Mouse (Mus musculus) midbrain, postnatal 0 days (tissue): Measurements from ENCODE around the gene Atp8a1. TPM values are rescaled to one million over a fixed set of nuclear protein-coding genes. Genes with fewer than 3 reads are reported as not detected.

Experiments
- ATAC-seq: fragments of 200-750 bp; cut with Nextera tagmentation; 2 replicates; pipeline ENCODE4 v1.8.0; 2017; ENCODE audit warnings: moderate number of reproducible peaks, mild to moderate bottlenecking, moderate TSS enrichment, moderate library complexity; ENCODE audit not compliant: low FRiP score
- DNase-seq: peaks from one replicate; pipeline ENCODE4 v3.0.0-alpha.2; 2015; ENCODE audit warnings: low spot score
- H3K27ac ChIP-seq: fragments of 300-500 bp; sonication (generic); 2 replicates; pipeline ENCODE4 v1.5.1; 2014; ENCODE audit warnings: low read depth, mild to moderate bottlenecking, low read length, mixed read lengths
- H3K27me3 ChIP-seq: fragments of 300-500 bp; sonication (generic); 2 replicates; pipeline ENCODE4 v1.6.1; 2014; ENCODE audit warnings: low read length, control low read depth, mixed read lengths; ENCODE audit not compliant: insufficient read depth
- H3K36me3 ChIP-seq: fragments of 300-500 bp; sonication (generic); 2 replicates; pipeline ENCODE4 v1.6.1; 2014; ENCODE audit warnings: low read length, control low read depth, mixed read lengths; ENCODE audit not compliant: insufficient read depth
- H3K4me1 ChIP-seq: fragments of 300-500 bp; sonication (generic); 2 replicates; pipeline ENCODE4 v1.6.1; 2014; ENCODE audit warnings: mild to moderate bottlenecking, control low read depth, antibody characterized with exemption, low read length, mixed read lengths; ENCODE audit not compliant: insufficient read depth
- H3K4me2 ChIP-seq: fragments of 300-500 bp; sonication (generic); 2 replicates; pipeline ENCODE4 v1.6.1; 2014; ENCODE audit warnings: low read depth, mild to moderate bottlenecking, low read length, mixed read lengths; ENCODE audit not compliant: poor library complexity, severe bottlenecking
- H3K4me3 ChIP-seq: fragments of 300-500 bp; sonication (generic); 2 replicates; pipeline ENCODE4 v1.5.1; 2014; ENCODE audit warnings: low read depth, mild to moderate bottlenecking, low read length, moderate library complexity
- H3K9ac ChIP-seq: fragments of 300-500 bp; sonication (generic); replicated peaks from 2 replicates; pipeline ENCODE4 v1.6.1; 2014; ENCODE audit warnings: mild to moderate bottlenecking, low read length, moderate library complexity, mixed read lengths; ENCODE audit not compliant: poor library complexity, severe bottlenecking
- H3K9me3 ChIP-seq: fragments of 300-500 bp; sonication (generic); 2 replicates; pipeline ENCODE4 v1.6.1; 2016; ENCODE audit warnings: low read length, control low read depth
- CTCF ChIP-seq: IDR thresholded peaks from 2 replicates; pipeline ENCODE4 v1.5.1; 2016; ENCODE audit warnings: antibody characterized with exemption, mild to moderate bottlenecking
- WGBS: fragments of 180-500 bp; shearing (Covaris S2); extraction: QIAGEN DNeasy Blood & Tissue Kit; methylation state at CpG from one replicate; pipeline ENCODE4 v1.1.7; 2014; 5-methylcytosine and 5-hydroxymethylcytosine counted together
- polyA plus RNA-seq: library from polyadenylated mRNA; unstranded; fragments of >200 nt; fragmentation: Nextera tagmentation; extraction: Ambion mirVana; gene quantifications from 2 replicates; pipeline ENCODE4 v1.2.1, GENCODE M21; 2015
- total RNA-seq: library from RNA; depleted of rRNA; stranded (reverse); fragments of >200 nt; gene quantifications from 2 replicates; pipeline ENCODE4 v1.2.3, GENCODE M21; 2014

The Atp8a1 gene
- total and polyA plus RNA-seq, 2 experiments from 2014 or later = 42.9 to 95.7 TPM

DNA sequence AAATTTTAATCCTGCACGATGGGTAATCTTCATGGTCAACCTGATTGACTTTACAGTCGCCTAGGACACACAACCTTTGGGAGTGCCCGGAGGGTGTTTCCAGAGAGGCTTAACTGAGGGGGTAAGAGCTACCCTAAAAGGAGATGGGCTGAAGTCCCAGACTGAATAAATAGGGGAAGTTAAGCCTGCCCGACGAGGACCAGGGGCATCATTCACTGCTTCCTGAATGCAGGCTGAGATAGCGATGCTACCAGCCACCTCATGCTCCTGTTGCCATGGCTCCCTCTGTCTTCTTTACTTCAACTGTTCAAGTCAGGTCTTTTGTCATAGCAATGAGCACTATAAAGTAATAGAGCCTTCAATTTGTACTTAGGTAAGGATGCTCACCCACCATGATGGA lies 177.1 kb downstream of the Atp8a1 start:
- Histone ChIP-seq H3K4me1 (no peaks in the 10 kb centered on the region), H3K27ac (no peak overlapping the region), H3K9ac (no peak overlapping the region), H3K4me3 (no peak overlapping the region), H3K27me3 (no peaks in the 10 kb centered on the region), H3K9me3 (no peaks in the 10 kb centered on the region), H3K36me3 (peaks cover 18% of the 10 kb centered on the region), H3K4me2 (no peak overlapping the region)
- ATAC-seq (no peak), DNase-seq (no peak)
- no peak for TF ChIP-seq CTCF
- 56% methylated on average over 6 of the region's 6 CpGs for whole genome bisulfite sequencing

DNA sequence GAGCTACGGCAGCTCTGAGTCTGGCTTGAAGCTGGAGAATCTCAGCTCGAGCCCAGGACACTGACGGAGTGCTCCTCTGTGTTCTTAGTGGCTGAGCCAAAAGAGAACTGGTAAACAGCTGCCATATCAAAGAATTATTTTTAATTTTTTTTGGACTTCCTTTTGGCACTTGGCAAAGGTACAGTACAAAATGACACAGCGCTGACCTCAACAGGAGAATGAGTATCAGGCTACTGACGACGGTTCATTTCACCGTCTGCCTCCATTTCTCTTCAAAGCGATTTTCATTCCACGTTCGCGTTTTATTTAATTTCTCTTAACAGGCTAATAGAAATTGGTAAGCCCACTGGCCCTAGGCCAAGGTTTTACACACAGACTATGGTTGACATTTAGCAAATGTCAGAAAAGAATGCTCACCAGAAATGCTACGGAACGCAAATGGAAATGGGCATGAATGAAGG lies 177.8 kb downstream of the Atp8a1 start:
- Histone ChIP-seq H3K27ac (no peak overlapping the region), H3K27me3 (peaks cover 2% of the 10 kb centered on the region; the same call in 1 of the 2 replicates), H3K36me3 (peaks cover 20% of the 10 kb centered on the region), H3K9ac (no peak overlapping the region), H3K4me3 (no peak overlapping the region), H3K9me3 (no peaks in the 10 kb centered on the region), H3K4me2 (no peak overlapping the region), H3K4me1 (no peaks in the 10 kb centered on the region)
- DNase-seq (no peak), ATAC-seq (no peak)
- no peak for TF ChIP-seq CTCF
- WGBS = 74% methylated on average over 13 of the region's 13 CpGs

- Histone ChIP-seq H3K4me2 (no peak overlapping the region), H3K27ac (no peak overlapping the region), H3K9ac (no peak overlapping the region), H3K27me3 (peaks cover 7% of the 10 kb centered on the region; the same call in 1 of the 2 replicates), H3K36me3 (peaks cover 19% of the 10 kb centered on the region), H3K4me1 (no peaks in the 10 kb centered on the region), H3K4me3 (no peak overlapping the region), H3K9me3 (no peaks in the 10 kb centered on the region)
- WGBS = 49% methylated on average over 6 of the region's 6 CpGs
- DNase-seq (no peak), ATAC-seq (no peak)
- no peak for TF ChIP-seq CTCF
Measured at GRCm38 (mm10) chr5:67662715-67663114, 184.5 kb downstream of the Atp8a1 start.

DNA sequence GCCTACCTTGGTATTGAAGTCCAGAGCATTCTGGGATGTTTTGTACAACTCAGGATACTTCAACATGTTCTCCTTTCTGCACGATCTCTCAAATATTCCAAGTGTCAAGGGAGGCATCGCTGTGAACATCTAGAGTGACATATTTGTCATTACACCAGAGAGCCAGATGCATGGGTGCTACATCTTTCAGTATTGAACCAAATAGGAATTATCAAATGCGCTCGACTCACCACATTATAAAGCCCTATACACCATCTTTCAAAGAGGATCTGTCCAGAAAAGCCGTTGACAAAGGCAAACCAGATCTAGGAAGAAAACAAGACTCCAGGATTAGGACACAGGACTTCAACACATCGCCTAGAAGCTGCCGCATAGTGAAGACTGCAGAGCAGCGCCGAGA lies 187.4 kb downstream of the Atp8a1 start:
- ATAC-seq (no peak), DNase-seq (no peak)
- Histone ChIP-seq H3K9me3 (no peaks in the 10 kb centered on the region), H3K27ac (no peak overlapping the region), H3K4me2 (no peak overlapping the region), H3K4me3 (no peak overlapping the region), H3K9ac (no peak overlapping the region), H3K4me1 (no peaks in the 10 kb centered on the region), H3K36me3 (peaks cover 12% of the 10 kb centered on the region), H3K27me3 (peaks cover 7% of the 10 kb centered on the region; the same call in 1 of the 2 replicates)
- WGBS = 80% methylated on average over 9 of the region's 9 CpGs
- TF ChIP-seq CTCF = no peak

GRCm38 (mm10) chr5:67656821-67657259 lies 190.4 kb downstream of the Atp8a1 start:
- Histone ChIP-seq H3K4me1 (no peaks in the 10 kb centered on the region), H3K27me3 (0 out of 2 replicates have a peak, but pooled peaks cover 5% of the 10 kb centered on the region), H3K4me3 (no peak overlapping the region), H3K4me2 (no peak overlapping the region), H3K36me3 (peaks cover 10% of the 10 kb centered on the region; the same call in 1 of the 2 replicates), H3K9ac (no peak overlapping the region), H3K9me3 (no peaks in the 10 kb centered on the region), H3K27ac (no peak overlapping the region)
- no peak for TF ChIP-seq CTCF
- ATAC-seq (no peak), DNase-seq (no peak)
- WGBS = 32% methylated on average over 13 of the region's 13 CpGs

DNA sequence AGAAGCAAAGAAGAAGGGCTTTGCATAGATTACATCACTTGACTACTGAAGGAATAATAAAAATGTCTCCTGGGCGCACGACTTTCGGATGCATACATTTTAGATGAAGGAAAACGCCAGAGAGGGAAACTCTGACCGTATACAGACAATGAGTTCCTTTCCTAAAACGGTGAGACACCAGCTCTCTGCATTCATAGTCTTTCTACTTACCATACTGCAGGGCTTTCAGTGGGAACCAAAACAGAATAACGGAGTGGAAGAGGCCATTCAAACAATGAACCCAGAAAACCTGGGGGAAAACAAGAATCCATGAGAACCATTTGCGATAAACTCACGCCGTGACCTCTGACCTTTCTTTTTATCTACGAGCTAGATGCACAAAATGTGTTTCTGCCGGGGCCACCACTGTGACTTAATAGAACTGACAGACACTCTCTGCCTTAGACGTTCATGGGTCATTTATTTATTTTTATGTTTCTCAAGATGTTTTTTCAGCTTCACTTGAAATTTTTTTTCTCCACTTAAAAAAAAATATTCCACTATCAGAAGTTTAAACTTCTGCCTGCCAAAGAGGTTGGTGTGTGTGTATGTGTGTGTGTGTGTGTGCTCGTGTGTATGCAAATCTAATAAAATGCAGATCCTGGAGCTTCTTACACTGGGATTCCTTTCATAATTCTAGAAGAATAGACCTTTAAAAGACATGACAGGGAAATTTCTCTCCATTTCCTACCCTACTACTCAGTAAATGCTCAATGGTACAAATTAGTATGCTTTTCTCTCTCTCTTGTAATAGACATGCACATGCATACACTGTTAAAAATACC lies 191.3 kb downstream of the Atp8a1 start:
- ATAC-seq (no peak), DNase-seq (no peak)
- H3K27me3 ChIP-seq = 0 out of 2 replicates have a peak, but pooled peaks cover 10% of the 10 kb centered on the region
- WGBS = 30% methylated on average over 14 of the region's 14 CpGs
- peaks cover 10% of the 10 kb centered on the region for H3K36me3 ChIP-seq
- H3K4me3 ChIP-seq = no peak overlapping the region
- no peak for TF ChIP-seq CTCF
- no peak overlapping the region for H3K27ac ChIP-seq
- H3K9ac ChIP-seq = no peak overlapping the region
- H3K9me3 ChIP-seq = no peaks in the 10 kb centered on the region
- no peak overlapping the region for H3K4me2 ChIP-seq
- H3K4me1 ChIP-seq = no peaks in the 10 kb centered on the region
